Mouse (Mus musculus): Measurements from ENCODE around the gene Pacrg. TPM values are rescaled to one million over a fixed set of nuclear protein-coding genes. Genes with fewer than 3 reads are reported as not detected.

The Pacrg gene
- total and polyA plus RNA-seq, 2 experiments from 2014 or later, result 6.2 to 20.7 TPM

- 75% methylated on average over 7 of the region's 7 CpGs for WGBS
Observed at GRCm38 (mm10) chr17:10473826-10474384, 366.2 kb downstream of the Pacrg start.

GRCm38 (mm10) chr17:10473175-10473574 lies 366.9 kb downstream of the Pacrg start:
- DNase-seq, result no peak

More at GRCm38 (mm10) chr17:10473826-10474384, 366.2 kb downstream of the Pacrg start:
- Histone ChIP-seq H3K4me1 (ENCODE audit: insufficient read depth) (no peaks in the 10 kb centered on the region), H3K9ac (no peak overlapping the region), H3K36me3 (ENCODE audit: insufficient read depth) (no peaks in the 10 kb centered on the region), H3K4me3 (ENCODE audit: low read depth, low read length) (no peak overlapping the region), H3K27ac (ENCODE audit: low read depth, low read length) (no peak overlapping the region), H3K4me2 (ENCODE audit: low read depth) (no peak overlapping the region), H3K9me3 (ENCODE audit: low read length) (no peaks in the 10 kb centered on the region), H3K27me3 (ENCODE audit: insufficient read depth, low read length) (no peaks in the 10 kb centered on the region)
- DNase-seq (no peak), ATAC-seq (no peak)
- no peak for TF ChIP-seq CTCF (IDR thresholded peaks at IDR 0.05; ENCODE audit: low read depth)

GRCm38 (mm10) chr17:10469874-10470568 lies 370.1 kb downstream of the Pacrg start:
- Histone ChIP-seq H3K4me2 (ENCODE audit: low read depth) (no peak overlapping the region), H3K36me3 (ENCODE audit: insufficient read depth) (no peaks in the 10 kb centered on the region), H3K9me3 (ENCODE audit: low read length) (no peaks in the 10 kb centered on the region), H3K27ac (ENCODE audit: low read depth, low read length) (no peak overlapping the region), H3K4me3 (ENCODE audit: low read depth, low read length) (no peak overlapping the region), H3K4me1 (ENCODE audit: insufficient read depth) (no peaks in the 10 kb centered on the region), H3K27me3 (ENCODE audit: insufficient read depth, low read length) (no peaks in the 10 kb centered on the region), H3K9ac (no peak overlapping the region)
- 93% methylated on average over 9 of the region's 9 CpGs for WGBS
- ATAC-seq (no peak), DNase-seq (no peak)
- no peak for TF ChIP-seq CTCF (IDR thresholded peaks at IDR 0.05; ENCODE audit: low read depth)

More at GRCm38 (mm10) chr17:10473175-10473574, 366.9 kb downstream of the Pacrg start:
- Histone ChIP-seq H3K9me3 (ENCODE audit: low read length) (no peaks in the 10 kb centered on the region), H3K9ac (no peak overlapping the region), H3K27me3 (ENCODE audit: insufficient read depth, low read length) (no peaks in the 10 kb centered on the region), H3K36me3 (ENCODE audit: insufficient read depth) (no peaks in the 10 kb centered on the region), H3K27ac (ENCODE audit: low read depth, low read length) (no peak overlapping the region), H3K4me2 (ENCODE audit: low read depth) (no peak overlapping the region), H3K4me3 (ENCODE audit: low read depth, low read length) (no peak overlapping the region), H3K4me1 (ENCODE audit: insufficient read depth) (no peaks in the 10 kb centered on the region)
- WGBS, result 81% methylated on average over 6 of the region's 6 CpGs
- ATAC-seq, result no peak
- TF ChIP-seq CTCF (IDR thresholded peaks at IDR 0.05; ENCODE audit: low read depth), result no peak

DNA sequence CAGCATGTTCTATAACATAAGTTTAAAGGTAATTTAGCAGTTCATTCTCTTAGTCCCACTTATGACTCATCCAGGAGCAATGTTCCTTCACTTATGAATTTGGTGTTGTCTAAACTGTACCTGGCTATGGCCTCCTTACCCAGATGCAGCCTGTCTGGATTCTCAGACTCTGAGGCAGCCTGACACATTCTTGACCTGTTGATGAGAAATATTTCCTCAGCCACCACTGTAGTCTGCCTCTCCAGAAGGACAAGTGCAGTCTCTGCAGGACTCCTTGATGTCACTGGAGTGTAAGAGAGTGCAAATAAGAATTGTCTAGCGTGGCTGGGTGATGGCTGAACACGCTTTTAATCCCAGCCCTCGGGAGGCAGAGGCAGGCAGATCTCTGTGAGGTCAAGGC lies 373.0 kb downstream of the Pacrg start:
- DNase-seq (no peak), ATAC-seq (no peak)
- 95% methylated on average over 3 of the region's 3 CpGs for WGBS
- H3K27me3 ChIP-seq (ENCODE audit: insufficient read depth, low read length), result no peaks in the 10 kb centered on the region
- H3K9me3 ChIP-seq (ENCODE audit: low read length), result no peaks in the 10 kb centered on the region
- no peak overlapping the region for H3K27ac ChIP-seq (ENCODE audit: low read depth, low read length)
- H3K36me3 ChIP-seq (ENCODE audit: insufficient read depth), result no peaks in the 10 kb centered on the region
- TF ChIP-seq CTCF (IDR thresholded peaks at IDR 0.05; ENCODE audit: low read depth), result no peak
- H3K4me2 ChIP-seq (ENCODE audit: low read depth), result no peak overlapping the region
- H3K4me3 ChIP-seq (ENCODE audit: low read depth, low read length), result no peak overlapping the region
- H3K4me1 ChIP-seq (ENCODE audit: insufficient read depth), result no peaks in the 10 kb centered on the region
- H3K9ac ChIP-seq, result no peak overlapping the region

GRCm38 (mm10) chr17:10465467-10465866 lies 374.6 kb downstream of the Pacrg start:
- H3K4me3 ChIP-seq (ENCODE audit: low read depth, low read length), result no peak overlapping the region
- H3K36me3 ChIP-seq (ENCODE audit: insufficient read depth), result no peaks in the 10 kb centered on the region
- no peak for TF ChIP-seq CTCF (IDR thresholded peaks at IDR 0.05; ENCODE audit: low read depth)
- no peaks in the 10 kb centered on the region for H3K4me1 ChIP-seq (ENCODE audit: insufficient read depth)
- H3K27me3 ChIP-seq (ENCODE audit: insufficient read depth, low read length), result no peaks in the 10 kb centered on the region
- H3K27ac ChIP-seq (ENCODE audit: low read depth, low read length), result no peak overlapping the region
- 87% methylated on average over 6 of the region's 6 CpGs for WGBS
- DNase-seq (no peak), ATAC-seq (no peak)
- H3K9me3 ChIP-seq (ENCODE audit: low read length), result no peaks in the 10 kb centered on the region
- H3K4me2 ChIP-seq (ENCODE audit: low read depth), result no peak overlapping the region
- no peak overlapping the region for H3K9ac ChIP-seq

- Histone ChIP-seq H3K36me3 (ENCODE audit: insufficient read depth) (no peaks in the 10 kb centered on the region), H3K27ac (ENCODE audit: low read depth, low read length) (no peak overlapping the region), H3K9ac (no peak overlapping the region), H3K9me3 (ENCODE audit: low read length) (no peaks in the 10 kb centered on the region), H3K27me3 (ENCODE audit: insufficient read depth, low read length) (no peaks in the 10 kb centered on the region), H3K4me3 (ENCODE audit: low read depth, low read length) (no peak overlapping the region), H3K4me2 (ENCODE audit: low read depth) (no peak overlapping the region), H3K4me1 (ENCODE audit: insufficient read depth) (no peaks in the 10 kb centered on the region)
- DNase-seq (no peak), ATAC-seq (no peak)
- WGBS, result 58% methylated on average over 2 of the region's 3 CpGs
- no peak for TF ChIP-seq CTCF (IDR thresholded peaks at IDR 0.05; ENCODE audit: low read depth)
Observed at GRCm38 (mm10) chr17:10464700-10465099, 375.4 kb downstream of the Pacrg start.

DNA sequence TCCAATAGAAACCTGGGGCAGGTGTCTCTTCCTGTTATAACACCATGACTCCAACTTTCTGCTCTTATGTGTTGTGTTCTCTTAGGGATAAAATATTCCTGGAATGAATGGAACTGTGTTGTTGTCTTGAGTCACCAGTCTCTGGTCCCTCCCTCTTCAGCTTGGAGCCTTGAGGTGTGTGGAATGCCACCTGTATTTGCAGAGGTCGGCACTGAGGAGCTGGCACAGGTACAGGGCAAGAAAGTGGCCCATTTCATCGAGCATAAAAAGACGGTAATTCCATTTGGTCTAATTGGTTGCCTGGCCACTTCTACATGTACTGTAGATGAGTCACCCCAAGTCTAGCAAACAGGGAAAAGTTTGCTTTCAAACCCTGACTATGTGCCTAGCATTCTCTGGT lies 376.5 kb downstream of the Pacrg start:
- no peak for ATAC-seq
- 89% methylated on average over 3 of the region's 3 CpGs for WGBS
- H3K4me3 ChIP-seq (ENCODE audit: low read depth, low read length), result no peak overlapping the region

More for the DNA sequence above, 376.5 kb downstream of the Pacrg start:
- no peak overlapping the region for H3K4me2 ChIP-seq (ENCODE audit: low read depth)
- TF ChIP-seq CTCF (IDR thresholded peaks at IDR 0.05; ENCODE audit: low read depth), result no peak
- H3K9ac ChIP-seq, result no peak overlapping the region
- no peaks in the 10 kb centered on the region for H3K36me3 ChIP-seq (ENCODE audit: insufficient read depth)
- no peaks in the 10 kb centered on the region for H3K27me3 ChIP-seq (ENCODE audit: insufficient read depth, low read length)
- H3K9me3 ChIP-seq (ENCODE audit: low read length), result no peaks in the 10 kb centered on the region
- no peak for DNase-seq
- H3K4me1 ChIP-seq (ENCODE audit: insufficient read depth), result no peaks in the 10 kb centered on the region
- no peak overlapping the region for H3K27ac ChIP-seq (ENCODE audit: low read depth, low read length)

Data from forebrain, postnatal 0 days (tissue).